Mouse (Mus musculus) G1E (cell line): ENCODE results near the gene Gatad2b. TPM values are rescaled to one million over a fixed set of nuclear protein-coding genes. Genes with fewer than 3 reads are reported as not detected.

Experiments
- ATAC-seq: 2 replicates; pipeline ENCODE4 v1.8.0; 2016; ENCODE audit warnings: mild to moderate bottlenecking; ENCODE audit not compliant: insufficient number of reproducible peaks, poor library complexity, low FRiP score, severe bottlenecking; ENCODE audit errors: extremely low read depth
- DNase-seq: peaks from one replicate; pipeline ENCODE4 v3.0.0; 2012; ENCODE audit warnings: low spot score
- H3K27me3 ChIP-seq: 2 replicates; pipeline ENCODE4 v1.6.1; 2012; ENCODE audit warnings: mild to moderate bottlenecking, low read length, inconsistent platforms; ENCODE audit not compliant: insufficient read depth
- H3K36me3 ChIP-seq: replicated peaks from 2 replicates; pipeline ENCODE3; 2012; ENCODE audit warnings: mild to moderate bottlenecking, inconsistent platforms
- H3K4me1 ChIP-seq: 2 replicates; pipeline ENCODE4 v1.6.1; 2012; ENCODE audit warnings: low read depth, low read length, inconsistent platforms, mixed read lengths; ENCODE audit not compliant: insufficient read depth
- H3K4me3 ChIP-seq: 2 replicates; pipeline ENCODE4 v1.5.1; 2012; ENCODE audit warnings: low read depth, mild to moderate bottlenecking, inconsistent platforms, low read length, moderate library complexity, mixed read lengths
- H3K9me3 ChIP-seq: replicated peaks from 2 replicates; pipeline ENCODE4 v1.6.1; 2012; ENCODE audit warnings: inconsistent platforms
- CTCF ChIP-seq: IDR thresholded peaks from 2 replicates; pipeline ENCODE4 v1.5.1; 2012; ENCODE audit warnings: low read depth, low read length, inconsistent platforms, mixed read lengths
- GATA1 ChIP-seq: IDR thresholded peaks from 2 replicates; pipeline ENCODE4 v1.6.1; 2012; ENCODE audit warnings: borderline replicate concordance, low read length, inconsistent platforms, mixed read lengths
- GATA2 ChIP-seq: IDR thresholded peaks from 2 replicates; pipeline ENCODE4 v1.6.1; 2012; ENCODE audit warnings: low read depth, low read length, inconsistent platforms, borderline replicate concordance
- POLR2AphosphoS5 ChIP-seq: IDR thresholded peaks from 2 replicates; pipeline ENCODE4 v1.6.1; 2012; ENCODE audit warnings: low read depth, low read length, inconsistent platforms; ENCODE audit not compliant: insufficient replicate concordance
- TAL1 ChIP-seq: conservative IDR thresholded peaks from 2 replicates; pipeline ENCODE4 v1.6.1; 2012; ENCODE audit warnings: low read depth, low read length, inconsistent platforms, mixed read lengths
- polyA plus RNA-seq: library from polyadenylated mRNA; stranded (reverse); fragments of >175 nt; gene quantifications from 2 replicates; pipeline ENCODE4 v1.2.3, GENCODE M21; 2012
- total RNA-seq, 2 experiments: library from RNA; stranded (forward) in 1 of 2; stranded (reverse) in 1 of 2; fragments of 200-1000 nt in 1 of 2; fragments of >200 nt in 1 of 2; fragmentation: Nextera tagmentation in 1 of 2; gene quantifications; 2 replicates each; pipeline ENCODE4 v1.2.3; 2014 to 2017

Gene Gatad2b
- total and polyA plus RNA-seq, 3 experiments = 6.8 to 176 (median 19.1) TPM

DNA sequence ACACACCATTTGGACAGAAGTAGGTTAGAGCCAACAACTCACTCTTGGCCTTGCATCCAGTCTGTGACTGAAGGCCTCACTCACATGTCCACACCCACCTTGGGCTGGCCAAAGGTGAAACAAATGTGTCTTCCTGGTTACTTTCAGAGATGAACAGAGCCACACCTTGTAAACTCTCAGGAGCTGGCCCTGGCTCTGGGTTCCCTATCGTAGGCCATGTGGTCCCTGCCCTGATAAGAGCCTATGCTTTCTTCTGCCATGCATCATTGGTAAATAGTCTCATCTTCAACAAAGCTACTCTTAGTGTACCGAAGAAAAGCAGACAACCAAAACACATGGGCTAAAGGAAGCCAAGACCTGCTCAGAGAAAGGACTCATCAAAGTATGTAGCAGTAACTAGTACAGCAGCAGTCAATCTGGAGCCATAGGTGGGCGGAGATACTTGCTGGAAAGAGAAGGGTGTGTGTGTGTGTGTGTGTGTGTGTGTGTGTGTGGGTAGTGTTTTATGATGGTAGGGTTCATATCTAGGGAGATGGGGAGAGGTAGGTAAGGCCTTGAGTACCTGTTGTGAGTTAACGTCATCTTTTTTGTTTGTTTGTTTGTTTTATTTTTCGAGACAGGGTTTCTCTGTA, 74.1 kb downstream of the Gatad2b start:
- Histone ChIP-seq H3K27me3 (peaks cover 12% of the 10 kb centered on the region), H3K4me1 (no peaks in the 10 kb centered on the region), H3K36me3 (peaks cover 12% of the 10 kb centered on the region), H3K9me3 (no peaks in the 10 kb centered on the region), H3K4me3 (no peak overlapping the region)
- DNase-seq (no peak), ATAC-seq (no peak)
- TF ChIP-seq GATA2 (no peak), GATA1 (no peak), CTCF (no peak), POLR2AphosphoS5 (no peak), TAL1 (no peak)

DNA sequence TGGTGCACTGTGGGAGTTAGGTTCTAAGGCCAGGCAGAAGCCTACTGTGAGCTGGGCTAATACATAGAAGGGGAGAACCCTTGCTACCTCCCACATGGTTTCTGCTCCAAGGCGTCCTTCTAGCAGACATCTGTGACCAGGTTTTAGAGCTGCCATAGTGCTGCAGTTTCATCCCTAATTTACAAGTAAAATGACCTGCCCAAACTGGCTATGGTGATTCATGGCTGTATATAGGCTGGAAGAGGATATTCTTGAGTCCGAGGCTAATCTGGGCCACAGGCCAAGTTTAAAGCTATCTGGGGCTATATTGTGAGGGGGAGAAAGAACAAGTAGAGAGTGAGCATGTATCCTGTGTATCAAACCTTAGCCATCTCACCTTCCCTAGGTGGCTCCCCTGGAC, 76.1 kb downstream of the Gatad2b start:
- H3K27me3 ChIP-seq = peaks cover 19% of the 10 kb centered on the region
- no peak for ATAC-seq
- no peak for TF ChIP-seq POLR2AphosphoS5
- no peak for TF ChIP-seq GATA2
- TF ChIP-seq CTCF = no peak
- TF ChIP-seq TAL1 = no peak
- TF ChIP-seq GATA1 = no peak

DNA sequence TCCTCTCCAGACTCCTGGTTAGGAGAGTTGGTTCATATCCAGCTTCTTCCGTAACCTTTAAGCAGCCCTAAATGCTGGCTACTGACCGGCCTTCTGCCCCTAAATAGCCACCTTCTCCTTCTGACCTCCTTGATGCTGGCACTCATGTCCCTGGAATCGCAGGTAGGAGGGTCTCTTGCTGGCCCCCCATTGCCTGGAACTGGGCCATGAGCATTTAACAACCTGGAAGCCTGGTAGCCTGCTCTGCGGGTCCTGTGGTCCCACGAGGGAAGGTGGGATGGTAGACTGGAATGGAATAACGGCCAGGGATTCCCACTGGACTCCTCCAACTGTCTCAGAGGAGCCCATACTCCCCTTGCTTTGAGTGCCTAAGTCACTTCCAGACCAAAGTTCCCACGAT, 78.9 kb downstream of the Gatad2b start:
- no peaks in the 10 kb centered on the region for H3K36me3 ChIP-seq
- no peak for DNase-seq
- no peak for TF ChIP-seq GATA2
- TF ChIP-seq TAL1 = no peak
- TF ChIP-seq POLR2AphosphoS5 = no peak
- no peak for TF ChIP-seq CTCF
- TF ChIP-seq GATA1 = no peak

More for the DNA sequence above, 76.1 kb downstream of the Gatad2b start:
- no peak for DNase-seq
- Histone ChIP-seq H3K4me1 (no peaks in the 10 kb centered on the region; the same call in 1 of the 2 replicates), H3K9me3 (no peaks in the 10 kb centered on the region), H3K36me3 (peaks cover 3% of the 10 kb centered on the region), H3K4me3 (no peak overlapping the region)

DNA sequence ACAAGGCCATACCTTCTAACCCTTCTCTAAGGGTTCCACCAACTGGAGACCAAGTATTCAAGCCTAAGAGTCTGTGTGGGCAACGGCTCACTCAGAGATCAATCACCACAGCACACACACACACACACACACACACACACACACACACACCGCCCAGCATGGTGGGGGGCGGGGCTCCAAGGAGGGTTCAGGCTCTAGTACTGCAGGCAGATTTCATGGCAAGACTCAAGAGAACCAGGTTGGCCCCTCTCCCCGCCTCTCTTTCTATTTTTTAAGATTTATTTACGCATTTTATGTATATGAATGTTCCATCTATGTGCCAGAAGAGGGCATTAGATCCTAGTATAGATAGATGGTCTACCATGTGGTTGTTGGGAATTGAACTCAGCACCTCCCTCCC, 79.8 kb downstream of the Gatad2b start:
- peaks cover 37% of the 10 kb centered on the region for H3K27me3 ChIP-seq
- H3K4me3 ChIP-seq = no peak overlapping the region
- peaks cover 9% of the 10 kb centered on the region for H3K4me1 ChIP-seq
- no peaks in the 10 kb centered on the region for H3K36me3 ChIP-seq
- ATAC-seq (no peak), DNase-seq (no peak)
- no peaks in the 10 kb centered on the region for H3K9me3 ChIP-seq
- no peak for TF ChIP-seq GATA2
- no peak for TF ChIP-seq CTCF
- no peak for TF ChIP-seq TAL1
- no peak for TF ChIP-seq GATA1
- TF ChIP-seq POLR2AphosphoS5 = no peak

More for the DNA sequence above, 78.9 kb downstream of the Gatad2b start:
- ATAC-seq = no peak
- Histone ChIP-seq H3K4me1 (peaks cover 9% of the 10 kb centered on the region), H3K27me3 (peaks cover 32% of the 10 kb centered on the region), H3K4me3 (no peak overlapping the region), H3K9me3 (no peaks in the 10 kb centered on the region)

DNA sequence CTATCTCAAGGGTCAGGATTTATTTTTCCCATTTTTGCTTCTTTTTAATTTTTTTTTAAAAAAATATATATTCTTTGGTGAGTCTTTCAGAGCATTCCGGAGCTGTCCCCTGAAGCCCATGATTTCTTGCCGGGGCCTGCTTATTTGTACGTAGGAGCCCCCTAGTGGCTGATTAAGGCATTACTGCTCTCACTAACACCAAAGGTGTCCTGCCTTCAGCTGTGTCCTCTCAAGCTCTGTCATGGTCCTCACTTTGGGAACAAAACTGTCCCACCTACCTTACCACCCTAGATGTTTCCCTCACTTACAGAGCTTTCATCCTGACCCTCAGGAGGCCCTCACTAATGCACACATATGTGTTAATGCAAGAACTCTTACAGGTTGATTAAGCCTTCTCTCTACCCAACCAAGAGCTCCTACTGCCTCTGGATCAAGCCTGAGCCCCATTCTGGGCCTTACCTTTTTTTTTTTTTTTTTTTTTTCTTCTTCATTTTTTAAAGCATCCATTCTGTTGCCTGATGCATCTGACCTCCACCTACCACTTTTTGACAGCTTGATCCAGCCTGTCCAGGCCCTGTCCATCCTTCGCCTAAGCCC, 80.6 kb downstream of the Gatad2b start:
- peak; percentile 61 for DNase-seq
- peak; percentile 78 for TF ChIP-seq CTCF
- no peak for TF ChIP-seq POLR2AphosphoS5
- peak; percentile 28; the same call in 1 of the 2 replicates for ATAC-seq
- Histone ChIP-seq H3K4me1 (peaks cover 9% of the 10 kb centered on the region), H3K36me3 (no peaks in the 10 kb centered on the region), H3K9me3 (no peaks in the 10 kb centered on the region), H3K27me3 (peaks cover 37% of the 10 kb centered on the region), H3K4me3 (no peak overlapping the region)

DNA sequence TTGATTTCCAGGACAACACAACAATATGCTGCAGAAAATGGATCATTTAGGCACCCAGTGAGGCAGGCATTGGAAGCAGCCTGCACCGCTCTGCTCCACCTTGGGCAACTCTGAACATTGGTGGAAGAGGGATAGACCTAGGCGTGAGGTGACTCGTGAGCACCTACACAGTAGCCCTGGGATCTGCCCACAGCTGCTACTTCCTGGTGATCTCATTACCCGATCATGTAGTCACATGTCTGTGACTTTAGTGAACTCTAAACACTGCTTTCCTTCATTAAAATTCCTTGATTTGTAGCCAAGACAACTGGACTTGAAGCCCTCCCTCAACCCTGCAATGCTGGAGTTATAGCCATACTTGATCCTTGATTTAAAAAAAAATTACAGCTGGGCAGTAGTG, 81.4 kb downstream of the Gatad2b start:
- DNase-seq (no peak), ATAC-seq (no peak)
- H3K4me3 ChIP-seq = no peak overlapping the region
- H3K27me3 ChIP-seq = peaks cover 37% of the 10 kb centered on the region
- no peaks in the 10 kb centered on the region for H3K36me3 ChIP-seq
- H3K9me3 ChIP-seq = no peaks in the 10 kb centered on the region
- TF ChIP-seq GATA1 = no peak
- TF ChIP-seq CTCF = no peak
- TF ChIP-seq TAL1 = no peak
- TF ChIP-seq POLR2AphosphoS5 = no peak
- no peak for TF ChIP-seq GATA2
- peaks cover 9% of the 10 kb centered on the region for H3K4me1 ChIP-seq
